Comparison of ENCODE assay signal across 14 mouse cellular contexts in genomic region chr9:104338489-104339427, GRCm38 (mm10). TPM values are rescaled to one million over a fixed set of nuclear protein-coding genes. Genes with fewer than 3 reads are reported as not detected.
DNase-seq lines count a peak whose midpoint lies in the region; ATAC-seq lines count a peak whose summit lies in the region.
"Had no signal": no experiment of that assay in that cellular context is flagged by ENCODE, and none has a peak within 500 bp of the region (broad histone marks: within the 10 kb centered on the region; RNA-seq: fewer than 3 reads in every experiment).

No protein-coding gene starts in this region.

- ATAC-seq in common myeloid progenitor, adult 5-6 weeks (replicated peaks; ENCODE audit: low read depth, poor library complexity, severe bottlenecking) = peak; percentile 80
- no peak for ATAC-seq in erythroblast, adult 5-6 weeks (replicated peaks; ENCODE audit: low FRiP score, poor library complexity, severe bottlenecking)
- ATAC-seq: forebrain, embryonic 16.5 days had no signal

- peak; percentile 37 to 64 for DNase-seq in spleen, postnatal 4 days (ENCODE audit: low spot score in 2 of 2)
- DNase-seq in spleen, adult 12 weeks (ENCODE audit: low spot score) = no peak
- DNase-seq in natural killer cell, adult 2 months (ENCODE audit: low spot score in 2 of 2) = peak; percentile 28 to 29
- no peak for DNase-seq in cerebellum, adult 11 months
- no peak for DNase-seq in cerebellum, adult 8-10 months
- DNase-seq: adrenal gland, adult 8-10 months; cerebellum, adult 11-12 months; heart, adult 11 months; heart, postnatal 36 days; layer of hippocampus, postnatal 36 days; right cerebral cortex, postnatal 25 days had no signal

RNA-seq across cellular contexts. Expression of gene Acpp, which starts 1.2 kb away (rescaled TPM):
- 0.32 TPM in 1 of 2 replicates, not detected in the other for total RNA-seq in common myeloid progenitor, adult 5-6 weeks (2017)
- 3.3 and 5.9 TPM in 2 replicates for total RNA-seq in erythroblast, adult 5-6 weeks (2015; ENCODE audit: low replicate concordance)
- total RNA-seq in erythroblast, adult 5-6 weeks (2017; ENCODE audit: low replicate concordance) = 2.5 and 4.4 TPM in 2 replicates
- total RNA-seq: layer of hippocampus, postnatal 36 days had no signal

Comparison
In these comparisons a context has a peak if more than half of its experiments do, and no peak if none do; other contexts are left out.
1. DNase-seq: peak in spleen, postnatal 4 days (2 of 2) and natural killer cell, adult 2 months (2 of 2); none in spleen, adult 12 weeks (single experiment), cerebellum, adult 11 months (single experiment) and cerebellum, adult 8-10 months (single experiment).